Mouse (Mus musculus) ovary, postnatal 14 days (tissue): ENCODE results near the gene Zbtb20.

Source experiments
- DNase-seq: peaks from one replicate; pipeline ENCODE4 v3.0.0; 2022; ENCODE audit warnings: low spot score

Zbtb20 gene

GRCm38 (mm10) chr16:43653288-43653687 lies 777.6 kb downstream of the Zbtb20 start:
- no peak for DNase-seq

GRCm38 (mm10) chr16:43654269-43654668 lies 778.6 kb downstream of the Zbtb20 start:
- no peak for DNase-seq

- DNase-seq, result no peak
Measured at GRCm38 (mm10) chr16:43655183-43655787, 779.6 kb downstream of the Zbtb20 start.

GRCm38 (mm10) chr16:43661576-43661975 lies 785.9 kb downstream of the Zbtb20 start:
- no peak for DNase-seq

GRCm38 (mm10) chr16:43662124-43663004 lies 786.7 kb downstream of the Zbtb20 start:
- DNase-seq, result no peak

GRCm38 (mm10) chr16:43663978-43664579 lies 788.4 kb downstream of the Zbtb20 start, which contains the start of gene Tigit:
TSS of gene Tigit (minus strand) at chr16:43664146.
- DNase-seq, result no peak

- DNase-seq, result no peak
Measured at GRCm38 (mm10) chr16:43664861-43665260, 789.2 kb downstream of the Zbtb20 start.

GRCm38 (mm10) chr16:43668294-43668693 lies 792.6 kb downstream of the Zbtb20 start:
- no peak for DNase-seq

GRCm38 (mm10) chr16:43671972-43672371 lies 796.3 kb downstream of the Zbtb20 start:
- no peak for DNase-seq

GRCm38 (mm10) chr16:43672697-43673096 lies 797.0 kb downstream of the Zbtb20 start:
- DNase-seq, result no peak

GRCm38 (mm10) chr16:43674400-43674799 lies 798.7 kb downstream of the Zbtb20 start:
- no peak for DNase-seq

- no peak for DNase-seq
Measured at GRCm38 (mm10) chr16:43687968-43688367, 812.3 kb downstream of the Zbtb20 start.

- no peak for DNase-seq
Measured at GRCm38 (mm10) chr16:43690211-43690690, 814.6 kb downstream of the Zbtb20 start.

GRCm38 (mm10) chr16:43690912-43691311 lies 815.2 kb downstream of the Zbtb20 start:
- DNase-seq, result no peak

- DNase-seq, result no peak
Measured at GRCm38 (mm10) chr16:43691741-43692140, 816.1 kb downstream of the Zbtb20 start.
